Mouse (Mus musculus) MEL (cell line): ENCODE measurements around the gene Pold3.

Experiments used
- CTCF ChIP-seq, 3 experiments: IDR thresholded peaks in 2 of 3; conservative IDR thresholded peaks in 1 of 3; 2 replicates each; pipeline ENCODE4 v1.5.1; 2011 to 2012; ENCODE audit warnings: low read length in 3 of 3, low read depth in 2 of 3, mild to moderate bottlenecking in 2 of 3, improper control_type of control experiment in 1 of 3, inconsistent platforms in 1 of 3, mixed read lengths in 1 of 3, moderate library complexity in 1 of 3; ENCODE audit not compliant: control insufficient read depth in 1 of 3, insufficient read depth in 1 of 3, poor library complexity in 1 of 3, severe bottlenecking in 1 of 3
- EP300 ChIP-seq, 2 experiments: IDR thresholded peaks; 2 replicates each; pipeline ENCODE4 v1.6.1; 2011; ENCODE audit warnings: improper control_type of control experiment in 2 of 2, low read length in 2 of 2, low read depth in 1 of 2, mild to moderate bottlenecking in 1 of 2

DNA sequence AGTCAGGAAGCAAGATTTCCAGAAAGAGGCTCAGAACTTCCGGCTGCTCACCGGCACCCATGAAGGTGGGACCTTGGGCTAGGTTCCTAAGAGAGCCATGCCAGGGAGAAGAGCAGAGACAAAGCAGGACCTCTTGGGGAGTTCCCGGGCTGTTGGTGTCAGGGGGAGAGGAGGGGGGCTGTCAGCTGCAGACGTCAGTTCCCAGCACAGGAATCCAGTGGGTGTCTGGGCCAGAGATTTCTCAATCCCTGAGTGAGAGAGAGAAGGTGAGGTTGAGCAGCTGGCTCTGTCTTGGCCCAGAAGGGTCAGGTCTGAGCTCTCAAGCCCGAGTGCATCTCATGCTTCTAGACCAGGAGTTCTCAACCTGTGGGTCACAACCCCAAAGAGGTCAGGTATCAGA lies 87.7 kb downstream of the Pold3 start:
- TF ChIP-seq EP300 (IDR thresholded peaks at IDR 0.05; ENCODE audit: low read depth in 1 of 2, low read length in 2 of 2), result no peak
- no peak for TF ChIP-seq CTCF (IDR thresholded peaks at IDR 0.05 in 2 of 3, conservative IDR thresholded peaks at IDR 0.05 in 1 of 3; ENCODE audit: control insufficient read depth in 1 of 3, insufficient read depth in 1 of 3, low read depth in 2 of 3, low read length in 3 of 3, poor library complexity in 1 of 3, severe bottlenecking in 1 of 3)
